Mouse (Mus musculus): ENCODE results near the gene Rab6b. TPM values are rescaled to one million over a fixed set of nuclear protein-coding genes. Genes with fewer than 3 reads are reported as not detected.
"Not testable (repeated sequence)": the region's sequence is repeated elsewhere in the genome, so short reads cannot be mapped to it uniquely, and the experiment has no call there.

Gene Rab6b
- polyA plus RNA-seq, 1 experiment = 10.1 TPM

GRCm38 (mm10) chr9:103143881-103144280 is 32.3 kb downstream of the Rab6b start:
- no peak for DNase-seq (ENCODE audit: low read depth)

GRCm38 (mm10) chr9:103145351-103145750 is 33.8 kb downstream of the Rab6b start:
- no peak for DNase-seq (ENCODE audit: low read depth)

- no peak for DNase-seq (ENCODE audit: low read depth)
These were observed 34.7 kb downstream of the Rab6b start for GRCm38 (mm10) chr9:103146257-103146656.

GRCm38 (mm10) chr9:103146703-103147102 is 35.1 kb downstream of the Rab6b start:
- DNase-seq (ENCODE audit: low read depth) = no peak

- DNase-seq (ENCODE audit: low read depth) = no peak
These were observed 35.5 kb downstream of the Rab6b start for GRCm38 (mm10) chr9:103147103-103147502.

- no peak for DNase-seq (ENCODE audit: low read depth)
These were observed 37.6 kb downstream of the Rab6b start for GRCm38 (mm10) chr9:103149074-103149799.

- no peak for DNase-seq (ENCODE audit: low read depth)
These were observed 41.7 kb downstream of the Rab6b start for GRCm38 (mm10) chr9:103153286-103153685.

- no peak for DNase-seq (ENCODE audit: low read depth)
These were observed 43.0 kb downstream of the Rab6b start for GRCm38 (mm10) chr9:103154568-103154967.

- not testable (repeated sequence) for DNase-seq (ENCODE audit: low read depth)
These were observed 43.6 kb downstream of the Rab6b start for GRCm38 (mm10) chr9:103155158-103155557.

GRCm38 (mm10) chr9:103163806-103164205 is 52.2 kb downstream of the Rab6b start:
- DNase-seq (ENCODE audit: low read depth) = no peak

GRCm38 (mm10) chr9:103168046-103168445 is 56.5 kb downstream of the Rab6b start:
- no peak for DNase-seq (ENCODE audit: low read depth)

GRCm38 (mm10) chr9:103168771-103169170 is 57.2 kb downstream of the Rab6b start:
- DNase-seq (ENCODE audit: low read depth) = no peak

- DNase-seq (ENCODE audit: low read depth) = no peak
These were observed 63.4 kb downstream of the Rab6b start for GRCm38 (mm10) chr9:103174771-103175519.

- DNase-seq (ENCODE audit: low read depth) = no peak
These were observed 64.1 kb downstream of the Rab6b start for GRCm38 (mm10) chr9:103175692-103176091.

- DNase-seq (ENCODE audit: low read depth) = peak; percentile 10
These were observed 68.7 kb downstream of the Rab6b start for GRCm38 (mm10) chr9:103180303-103180702.

- peak; percentile 13 for DNase-seq (ENCODE audit: low read depth)
These were observed 69.4 kb downstream of the Rab6b start for GRCm38 (mm10) chr9:103180807-103181565.

- no peak for DNase-seq (ENCODE audit: low read depth)
These were observed 70.3 kb downstream of the Rab6b start for GRCm38 (mm10) chr9:103181886-103182285.

GRCm38 (mm10) chr9:103184855-103185254 is 73.3 kb downstream of the Rab6b start:
- DNase-seq (ENCODE audit: low read depth) = no peak

GRCm38 (mm10) chr9:103185946-103186345 is 74.4 kb downstream of the Rab6b start:
- no peak for DNase-seq (ENCODE audit: low read depth)

- DNase-seq (ENCODE audit: low read depth) = no peak
These were observed 75.2 kb downstream of the Rab6b start for GRCm38 (mm10) chr9:103186747-103187146.

- DNase-seq (ENCODE audit: low read depth) = no peak
These were observed 76.8 kb downstream of the Rab6b start for GRCm38 (mm10) chr9:103188416-103188815.

- DNase-seq (ENCODE audit: low read depth) = peak; percentile 50
These were observed 90.1 kb downstream of the Rab6b start, which contains the start of gene Srprb for GRCm38 (mm10) chr9:103201561-103202260. TSS of gene Srprb (minus strand) at chr9:103202137.

All from gonadal fat pad, adult 2 months (tissue).